34 mouse cellular contexts compared by ENCODE assay signal in genomic region chr6:55354456-55355117, GRCm38 (mm10). TPM values are rescaled to one million over a fixed set of nuclear protein-coding genes. Genes with fewer than 3 reads are reported as not detected.
DNase-seq lines count a peak whose midpoint lies in the region; ATAC-seq and TF ChIP-seq lines count a peak whose summit lies in the region.
"Had no signal": no experiment of that assay in that cellular context is flagged by ENCODE, and none has a peak within 500 bp of the region (broad histone marks: within the 10 kb centered on the region; RNA-seq: fewer than 3 reads in every experiment).

No protein-coding gene starts in this region.

- no peak for TF ChIP-seq POLR2A in heart, adult 2 months (IDR thresholded peaks at IDR 0.05; ENCODE audit: insufficient read depth, low read depth, low read length)

- ATAC-seq in kidney, embryonic 14.5 days (ENCODE audit: low FRiP score, low TSS enrichment), result no peak
- ATAC-seq: forebrain, embryonic 14.5 days; midbrain, embryonic 16.5 days; Patski had no signal

- no peaks in the 10 kb centered on the region for H3K36me3 ChIP-seq in heart, adult 2 months (ENCODE audit: control insufficient read depth, insufficient read depth, low read length)
- no peaks in the 10 kb centered on the region for H3K36me3 ChIP-seq in kidney, embryonic 14.5 days (ENCODE audit: control insufficient read depth, insufficient read depth, low read length)
- H3K36me3 ChIP-seq: embryonic facial prominence, embryonic 13.5 days; heart, embryonic 15.5 days; limb, embryonic 12.5 days; lung, embryonic 15.5 days; midbrain, embryonic 10.5 days had no signal

- no peak overlapping the region for H3K9ac ChIP-seq in heart, adult 2 months (ENCODE audit: low read depth, low read length)
- no peak overlapping the region for H3K9ac ChIP-seq in kidney, embryonic 14.5 days (ENCODE audit: low read depth, low read length)
- H3K9ac ChIP-seq: embryonic facial prominence, embryonic 13.5 days; heart, embryonic 15.5 days; hindbrain, embryonic 14.5 days; limb, embryonic 12.5 days; liver, embryonic 14.5 days; lung, embryonic 15.5 days had no signal

- no peaks in the 10 kb centered on the region for H3K27me3 ChIP-seq in heart, adult 2 months (ENCODE audit: control insufficient read depth, insufficient read depth, low read length)
- H3K27me3 ChIP-seq in kidney, embryonic 14.5 days (ENCODE audit: control insufficient read depth, insufficient read depth, low read length), result no peaks in the 10 kb centered on the region
- H3K27me3 ChIP-seq: embryonic facial prominence, embryonic 13.5 days; heart, embryonic 15.5 days; limb, embryonic 12.5 days; lung, embryonic 15.5 days; Patski had no signal

- no peak overlapping the region for H3K4me3 ChIP-seq in heart, adult 2 months
- H3K4me3 ChIP-seq in kidney, embryonic 14.5 days (ENCODE audit: low read length), result no peak overlapping the region
- H3K4me3 ChIP-seq: embryonic facial prominence, embryonic 13.5 days; heart, embryonic 15.5 days; layer of hippocampus, adult 2 months; left cerebral cortex, adult 2 months; limb, embryonic 12.5 days; lung, embryonic 15.5 days; midbrain, embryonic 10.5 days had no signal

- no peak for DNase-seq in heart, adult 2 months
- DNase-seq in heart, postnatal 10 days, result no peak
- DNase-seq in testis, postnatal 10 days (ENCODE audit: low spot score), result peak; percentile 39
- DNase-seq in testis, postnatal 14 days (ENCODE audit: low spot score), result no peak
- peak; percentile 69 for DNase-seq in ZHBTc4 (ENCODE audit: low read depth, low spot score)
- peak; percentile 53 for DNase-seq in yolk sac, embryonic 10.5 days (ENCODE audit: low spot score)
- no peak for DNase-seq in retina, embryonic 14.5 days (ENCODE audit: low spot score)
- DNase-seq: adrenal gland, postnatal 25 days; B cell, adult 2 months; cerebellum, adult 18-20 months; cerebellum, postnatal 10 days; gastrocnemius, postnatal 25 days; heart, postnatal 4 days; kidney, postnatal 25 days had no signal

- peak overlapping the region; percentile 73; the same call in 1 of the 2 replicates for H3K27ac ChIP-seq in heart, adult 2 months
- no peak overlapping the region for H3K27ac ChIP-seq in kidney, embryonic 14.5 days (ENCODE audit: low read depth, low read length)
- H3K27ac ChIP-seq: embryonic facial prominence, embryonic 13.5 days; heart, embryonic 15.5 days; hindbrain, embryonic 14.5 days; layer of hippocampus, adult 2 months; left cerebral cortex, adult 2 months; limb, embryonic 12.5 days; liver, embryonic 14.5 days; lung, embryonic 15.5 days; midbrain, embryonic 10.5 days had no signal

- no peaks in the 10 kb centered on the region for H3K79me2 ChIP-seq in heart, adult 2 months (replicated peaks; ENCODE audit: control insufficient read depth, insufficient read depth, low read length)

- peaks cover 17% of the 10 kb centered on the region for H3K4me1 ChIP-seq in heart, adult 2 months (ENCODE audit: control insufficient read depth, insufficient read depth, low read length)
- H3K4me1 ChIP-seq in kidney, embryonic 14.5 days (ENCODE audit: control insufficient read depth, insufficient read depth, low read length), result no peaks in the 10 kb centered on the region
- H3K4me1 ChIP-seq: limb, embryonic 12.5 days; midbrain, embryonic 10.5 days had no signal

- H3K9me3 ChIP-seq in kidney, embryonic 14.5 days (ENCODE audit: control insufficient read depth, low read length), result no peaks in the 10 kb centered on the region
- H3K9me3 ChIP-seq: heart, embryonic 15.5 days; lung, embryonic 15.5 days; midbrain, embryonic 10.5 days had no signal

- no peak overlapping the region for H3K4me2 ChIP-seq in kidney, embryonic 14.5 days (replicated peaks; ENCODE audit: low read depth, low read length)
- H3K4me2 ChIP-seq: embryonic facial prominence, embryonic 13.5 days; heart, embryonic 15.5 days; hindbrain, embryonic 14.5 days; limb, embryonic 12.5 days; lung, embryonic 15.5 days had no signal

- TF ChIP-seq EP300 in heart, adult 2 months (IDR thresholded peaks at IDR 0.05; ENCODE audit: insufficient read depth, low read depth, low read length), result no peak

- intact Hi-C loops in heart, adult 2 months (cut with DNase I), result loop anchor here (10.0 kb wide), 1 partner anchor 60 kb away; no protein-coding TSS in a partner anchor
- intact Hi-C loops in heart, postnatal 10 days (cut with DNase I), result no loop called here

- WGBS in heart, adult 2 months, result 84% methylated on average over 4 of the region's 4 CpGs
- 75% methylated on average over 4 of the region's 4 CpGs for WGBS in kidney, embryonic 14.5 days

- no peak for TF ChIP-seq CTCF in heart, adult 2 months (IDR thresholded peaks at IDR 0.05)

RNA-seq across cellular contexts. Expression of gene Aqp1, which starts 18.4 kb away (rescaled TPM):
- 100 to 1,000 TPM; 377 to 449 TPM for total RNA-seq in heart, adult 2 months (2021)
- 433 and 638 TPM in 2 replicates for polyA plus RNA-seq in heart, adult 2 months (2012; rRNA removed)
- total RNA-seq in heart, postnatal 10 days (2021), result 100 to 1,000 TPM; 195 to 252 TPM
- 2.8 and 5.5 TPM in 2 replicates for polyA plus RNA-seq in kidney, embryonic 14.5 days (2014; fragmentation: Nextera tagmentation; extraction: Ambion mirVana)

RNA-seq across cellular contexts. Expression of gene Ghrhr, which starts 21.5 kb away (rescaled TPM):
- not detected for total RNA-seq in heart, adult 2 months (2021)
- polyA plus RNA-seq in heart, adult 2 months (2012; rRNA removed), result not detected in 2 replicates
- total RNA-seq in heart, postnatal 10 days (2021), result not detected
- not detected in 2 replicates for polyA plus RNA-seq in kidney, embryonic 14.5 days (2014; fragmentation: Nextera tagmentation; extraction: Ambion mirVana)
- total RNA-seq: adrenal gland, adult 18-20 months; adrenal gland, postnatal 25 days; common myeloid progenitor, adult 5-6 weeks; gastrocnemius, postnatal 25 days; heart, postnatal 4 days; layer of hippocampus, adult 2 months; layer of hippocampus, postnatal 14 days; left cerebral cortex, adult 2 months; left cerebral cortex, postnatal 25 days; megakaryocyte progenitor cell, adult 5-6 weeks; MEL had no signal
- polyA plus RNA-seq: embryonic facial prominence, embryonic 13.5 days; forebrain, embryonic 14.5 days; heart, embryonic 15.5 days; hindbrain, embryonic 14.5 days; limb, embryonic 12.5 days; midbrain, embryonic 10.5 days; midbrain, embryonic 16.5 days; neural tube, embryonic 11.5 days had no signal

Comparison
In these comparisons a context has a peak if more than half of its experiments do, and no peak if none do; other contexts are left out.
1. DNase-seq: peak in testis, postnatal 10 days (single experiment), ZHBTc4 (single experiment) and yolk sac, embryonic 10.5 days (single experiment); none in heart, adult 2 months (0 of 2), heart, postnatal 10 days (0 of 2), testis, postnatal 14 days (single experiment) and retina, embryonic 14.5 days (single experiment).